Mouse (Mus musculus) heart, embryonic 10.5 days (tissue): ENCODE data around the gene Olfr1321. TPM values are rescaled to one million over a fixed set of nuclear protein-coding genes. Genes with fewer than 3 reads are reported as not detected.

Experiments
- DNase-seq: peaks from one replicate; pipeline ENCODE4 v3.0.0-alpha.2; 2017; ENCODE audit warnings: low spot score
- H3K27ac ChIP-seq: fragments of 300-500 bp; sonication (generic); 2 replicates; pipeline ENCODE4 v1.5.1; 2016; ENCODE audit warnings: mild to moderate bottlenecking
- H3K27me3 ChIP-seq: fragments of 300-500 bp; sonication (generic); 2 replicates; pipeline ENCODE4 v1.6.1; 2016; ENCODE audit warnings: mild to moderate bottlenecking; ENCODE audit not compliant: poor library complexity, insufficient read depth, severe bottlenecking
- H3K36me3 ChIP-seq: fragments of 300-500 bp; sonication (generic); 2 replicates; pipeline ENCODE4 v1.6.1; 2016; ENCODE audit warnings: mild to moderate bottlenecking, moderate library complexity
- H3K4me1 ChIP-seq: fragments of 300-500 bp; sonication (generic); 2 replicates; pipeline ENCODE4 v1.6.1; 2016; ENCODE audit warnings: mild to moderate bottlenecking
- H3K4me3 ChIP-seq: fragments of 300-500 bp; sonication (generic); 2 replicates; pipeline ENCODE4 v1.5.1; 2016; ENCODE audit warnings: mild to moderate bottlenecking, moderate library complexity
- H3K9me3 ChIP-seq: fragments of 300-500 bp; sonication (generic); 2 replicates; pipeline ENCODE4 v1.6.1; 2016; ENCODE audit warnings: mild to moderate bottlenecking, moderate library complexity
- WGBS: fragments of 180-500 bp; shearing (Covaris S2); methylation state at CpG from one replicate; pipeline ENCODE4 v1.1.7; 2016; 5-methylcytosine and 5-hydroxymethylcytosine counted together
- polyA plus RNA-seq: library from polyadenylated mRNA; unstranded; fragments of >200 nt; fragmentation: Nextera tagmentation; extraction: Ambion mirVana; gene quantifications from 2 replicates; pipeline ENCODE4 v1.2.1, GENCODE M21; 2016

The Olfr1321 gene
- polyA plus RNA-seq = not detected in 2 replicates

DNA sequence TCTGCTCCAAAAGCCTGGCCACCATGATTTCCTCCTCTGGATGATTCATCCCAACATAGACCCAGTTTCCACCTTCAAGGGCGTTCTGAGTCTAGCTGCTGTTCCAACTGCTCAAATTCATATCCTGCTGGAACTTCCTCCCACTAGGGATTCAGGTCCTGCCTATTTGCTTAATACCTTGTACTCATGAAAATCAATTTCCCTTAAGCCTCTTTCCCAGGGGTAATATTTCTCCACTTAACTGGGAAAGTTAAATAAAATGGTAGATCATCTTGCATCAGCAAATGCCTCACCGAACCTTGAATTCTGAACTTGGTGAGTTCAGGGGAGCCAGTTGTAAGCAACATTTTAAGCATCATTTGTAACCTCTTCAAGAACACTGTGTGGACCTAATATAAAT, at the start of gene Olfr1321:
Gene Olfr1321 (minus strand): TSS at position 101 of the 400 bp plus-strand sequence.
- WGBS = 77% methylated on average over 2 of the region's 2 CpGs
- Histone ChIP-seq H3K27ac (no peak within 1 kb of the TSS), H3K4me1 (no peaks in the 10 kb centered on the region), H3K4me3 (no peak within 1 kb of the TSS), H3K36me3 (no peaks in the 10 kb centered on the region), H3K27me3 (no peaks in the 10 kb centered on the region), H3K9me3 (no peaks in the 10 kb centered on the region)
- DNase-seq = no peak

DNA sequence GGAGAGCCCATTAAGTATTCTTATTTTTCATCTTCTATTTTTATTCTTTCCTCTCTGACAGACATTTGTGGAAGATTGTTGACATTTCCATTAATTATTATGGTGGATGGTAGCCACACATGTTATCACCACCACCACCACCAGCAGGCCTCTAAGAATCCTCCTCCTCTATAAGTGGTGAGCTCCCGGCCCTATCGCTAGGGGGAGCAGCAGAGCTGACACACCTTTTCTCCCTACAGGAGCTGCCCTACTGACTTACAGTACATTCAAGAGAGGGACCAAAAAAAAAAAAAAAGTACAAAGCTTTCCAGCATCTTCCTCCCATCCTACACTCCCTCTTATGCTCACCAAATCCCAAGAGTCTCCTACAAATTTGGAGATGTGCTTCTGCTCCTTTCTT, 36.0 kb upstream of the Olfr1321 start:
- DNase-seq = no peak
- H3K27ac ChIP-seq = no peak overlapping the region
- H3K36me3 ChIP-seq = no peaks in the 10 kb centered on the region
- WGBS = 4% methylated on average over 2 of the region's 2 CpGs
- no peaks in the 10 kb centered on the region for H3K4me1 ChIP-seq
- H3K9me3 ChIP-seq = no peaks in the 10 kb centered on the region
- no peak overlapping the region for H3K4me3 ChIP-seq
- no peaks in the 10 kb centered on the region for H3K27me3 ChIP-seq

DNA sequence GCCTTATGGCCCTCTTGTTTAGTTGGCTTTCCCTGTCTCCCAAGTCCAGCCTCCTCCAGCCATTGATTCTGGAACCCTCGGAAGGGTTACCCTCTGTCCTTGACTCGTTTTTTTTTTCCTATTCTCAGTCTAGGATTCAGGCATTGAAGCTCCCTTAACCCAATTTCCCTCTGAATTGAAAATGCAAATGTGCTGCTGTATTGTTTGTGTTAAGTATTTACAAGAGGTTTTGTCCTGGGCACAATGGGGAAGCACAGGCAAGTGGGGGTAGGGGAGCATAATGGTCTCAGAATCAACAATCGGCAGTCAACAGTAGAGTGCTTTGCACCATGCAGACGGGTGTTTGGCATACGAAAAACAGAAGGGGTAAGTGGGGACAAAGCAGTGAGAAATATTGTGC, 10.3 kb upstream of the Olfr1321 start:
- H3K27ac ChIP-seq = no peak overlapping the region
- 60% methylated on average over 5 of the region's 5 CpGs for WGBS

More for the DNA sequence above, 10.3 kb upstream of the Olfr1321 start:
- H3K27me3 ChIP-seq = no peaks in the 10 kb centered on the region
- no peak for DNase-seq
- no peaks in the 10 kb centered on the region for H3K9me3 ChIP-seq
- no peaks in the 10 kb centered on the region for H3K4me1 ChIP-seq
- H3K36me3 ChIP-seq = no peaks in the 10 kb centered on the region
- no peak overlapping the region for H3K4me3 ChIP-seq

Other genes with a start within 250 kb of the Olfr1321 start
- gene Olfr1320, start 62.7 kb downstream of the Olfr1321 start, polyA plus RNA-seq = not detected in 2 replicates
- gene Igsf1, start 62.7 kb upstream of the Olfr1321 start, polyA plus RNA-seq = 2.3 and 10.9 TPM in 2 replicates
- not detected in 2 replicates for gene Olfr1322, start 156.4 kb upstream of the Olfr1321 start, polyA plus RNA-seq